Mouse (Mus musculus) left cerebral cortex, adult 8-10 months (tissue): ENCODE measurements around the gene Doc2g. TPM values are rescaled to one million over a fixed set of nuclear protein-coding genes. Genes with fewer than 3 reads are reported as not detected.
"Not testable (repeated sequence)": the region's sequence is repeated elsewhere in the genome, so short reads cannot be mapped to it uniquely, and the experiment has no call there.

Experiments
- DNase-seq, 2 experiments: peaks; one replicate each; pipeline ENCODE4 v3.0.0; 2022; ENCODE audit warnings: low spot score in 2 of 2
- total RNA-seq, 4 experiments: library from RNA; stranded (reverse); gene quantifications; 2 replicates each; pipeline ENCODE4 v1.2.4; 2022

The Doc2g gene
- total RNA-seq, 4 experiments from 2014 or later: 3.9 to 11.7 (median 4.1) TPM

DNA sequence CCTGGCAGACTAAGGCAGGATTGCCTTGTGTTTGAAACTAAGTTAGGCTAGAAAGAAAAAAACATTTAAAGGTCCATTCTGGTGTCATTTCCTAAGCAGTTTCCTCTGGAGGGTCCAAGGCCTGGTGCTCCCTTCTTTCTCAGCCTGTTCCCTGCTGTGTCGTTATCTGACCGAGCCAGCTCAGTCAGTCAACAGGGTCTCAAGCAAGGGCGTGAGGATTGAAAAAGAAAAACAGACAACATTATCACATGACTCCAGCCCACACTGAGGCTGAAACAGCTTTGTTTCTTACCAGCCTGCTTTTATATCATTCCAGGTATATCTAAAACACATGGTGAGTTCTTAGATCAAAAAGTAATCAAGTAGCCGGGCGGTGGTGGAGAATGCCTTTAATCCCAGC lies 12.5 kb downstream of the Doc2g start:
- DNase-seq: no peak

- DNase-seq: no peak
Measured at GRCm38 (mm10) chr19:4017921-4018587, 14.9 kb downstream of the Doc2g start.

DNA sequence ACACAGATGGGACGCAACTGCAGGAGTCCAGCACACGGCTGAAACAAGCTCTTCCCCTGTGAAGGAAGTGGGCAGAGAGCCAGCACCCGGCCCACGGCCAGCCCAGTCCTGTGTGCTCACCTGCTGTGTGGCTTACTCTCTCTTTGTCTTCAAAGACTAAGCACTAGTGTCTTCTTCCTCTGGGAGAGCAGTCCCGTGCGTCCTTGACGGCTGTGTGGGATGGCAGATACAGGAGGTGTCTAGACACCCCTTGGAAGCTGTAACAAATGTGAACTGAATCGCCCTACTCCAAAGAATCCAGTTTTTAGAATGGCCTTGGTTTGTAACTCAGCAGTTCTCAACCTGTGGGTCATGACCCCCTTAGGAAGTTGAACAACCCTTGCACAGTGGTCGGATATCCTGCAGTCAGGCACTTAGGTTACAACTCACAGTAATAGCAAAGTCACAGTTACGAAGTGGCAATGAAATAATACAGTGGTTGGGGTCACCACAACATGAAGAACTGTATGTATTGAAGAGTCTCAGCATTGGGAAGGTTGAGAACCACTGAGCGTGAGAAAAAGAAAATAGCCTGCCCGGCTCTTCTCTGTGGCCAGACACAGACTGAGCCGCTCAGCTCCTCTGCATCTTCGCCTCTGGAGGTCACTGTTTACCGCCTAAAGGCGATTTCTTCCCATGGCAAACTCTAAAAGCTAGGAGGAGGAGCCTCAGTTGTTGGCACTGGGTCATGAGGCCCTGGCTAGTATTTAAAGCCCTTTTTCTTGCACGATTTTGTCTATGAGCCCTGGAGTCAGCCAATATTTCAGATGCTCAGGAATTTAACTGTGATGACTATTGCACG lies 15.8 kb downstream of the Doc2g start:
- peak; percentile 46 to 68 for DNase-seq

DNA sequence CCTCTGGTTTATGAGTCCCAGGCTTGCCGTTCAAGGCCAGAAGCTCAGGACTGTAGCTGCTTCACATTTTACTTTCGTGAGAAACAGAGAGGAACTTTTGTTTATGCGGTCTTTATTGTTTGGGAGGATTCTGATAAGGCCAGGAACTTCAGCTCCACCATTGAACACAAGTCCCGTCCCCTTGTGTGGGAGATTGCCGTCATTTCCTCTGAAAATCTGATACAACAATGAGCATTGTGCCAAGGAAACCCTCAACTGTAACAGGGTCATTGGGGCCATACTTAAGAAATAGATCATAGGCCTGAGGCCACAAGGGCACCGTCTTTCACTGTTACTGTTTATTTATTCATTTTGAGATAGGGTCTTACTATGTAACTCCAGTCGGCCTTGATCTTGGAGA lies 20.1 kb downstream of the Doc2g start:
- DNase-seq: no peak

- no peak for DNase-seq
Measured at GRCm38 (mm10) chr19:4027576-4027975, 24.5 kb downstream of the Doc2g start.

GRCm38 (mm10) chr19:4032668-4033067 lies 29.6 kb downstream of the Doc2g start:
- no peak for DNase-seq

- no peak for DNase-seq
Measured at GRCm38 (mm10) chr19:4033298-4033697, 30.2 kb downstream of the Doc2g start.

- no peak for DNase-seq
Measured at GRCm38 (mm10) chr19:4033742-4034141, 30.6 kb downstream of the Doc2g start.

DNA sequence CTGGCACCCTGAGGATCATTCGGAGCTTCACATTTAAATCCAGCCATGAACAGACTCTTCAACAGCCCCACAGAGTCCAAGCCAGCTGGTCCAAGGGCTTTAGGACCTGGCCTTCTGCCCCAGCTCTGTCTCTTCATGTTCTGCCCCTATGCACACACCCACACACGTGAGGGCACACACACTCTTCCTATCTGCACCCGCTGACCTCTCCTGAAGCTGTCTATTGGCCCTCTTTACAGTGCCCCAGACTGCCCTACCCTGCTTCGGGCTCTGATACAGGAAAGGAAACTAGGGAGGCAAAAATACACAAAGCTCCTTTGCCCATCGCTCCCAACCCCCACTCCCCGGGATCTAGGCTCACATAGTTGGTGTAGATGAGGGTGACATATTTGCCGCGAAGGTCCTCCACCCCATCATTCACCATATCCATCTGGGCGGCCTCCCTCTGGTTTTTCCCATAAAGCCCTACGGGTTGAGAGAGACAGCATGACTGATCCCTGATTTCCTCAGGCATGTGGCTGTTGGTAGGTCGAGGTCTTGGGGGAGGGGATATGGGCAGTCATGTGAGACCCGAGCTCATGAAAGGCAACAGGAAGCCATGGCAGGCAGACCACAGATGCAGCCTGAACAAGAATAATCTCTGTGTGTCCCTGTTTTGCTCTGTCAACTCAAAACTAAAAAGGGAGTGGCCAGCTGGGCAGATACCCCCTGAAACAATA lies 33.4 kb downstream of the Doc2g start:
- DNase-seq: no peak

- DNase-seq: not testable (repeated sequence)
Measured at GRCm38 (mm10) chr19:4037154-4037787, 34.2 kb downstream of the Doc2g start.

DNA sequence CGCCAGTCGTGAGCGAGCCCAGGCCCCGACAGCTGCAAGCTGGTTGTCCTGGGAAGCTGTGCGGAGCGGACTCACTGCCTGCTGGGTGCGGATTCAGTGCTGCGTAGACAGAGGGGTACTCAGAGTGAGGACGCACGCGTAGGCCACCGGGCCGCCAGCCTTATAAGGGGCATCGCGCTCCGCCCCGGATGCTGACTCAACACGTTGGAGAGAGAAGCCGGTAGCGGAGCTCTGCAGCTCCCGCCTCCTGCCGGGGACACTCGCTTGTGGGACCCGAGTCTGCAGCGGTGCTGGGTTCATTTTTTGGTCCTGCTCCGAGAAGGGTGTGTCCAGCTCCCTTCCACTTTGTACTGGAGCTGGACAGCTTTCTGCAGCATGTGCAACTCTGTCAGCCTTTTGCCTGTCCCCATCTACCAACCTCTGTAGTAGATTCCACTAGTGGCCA lies 34.7 kb downstream of the Doc2g start, which contains the start of gene Gstp1:
Gene Gstp1 (minus strand): TSS at position 198 of the 445 bp plus-strand sequence.
- peak; percentile 84 to 85 for DNase-seq

GRCm38 (mm10) chr19:4040941-4041340 lies 37.8 kb downstream of the Doc2g start:
- DNase-seq: not testable (repeated sequence)

GRCm38 (mm10) chr19:4041500-4041899 lies 38.4 kb downstream of the Doc2g start:
- not testable (repeated sequence) for DNase-seq

GRCm38 (mm10) chr19:4042124-4042523 lies 39.0 kb downstream of the Doc2g start:
- no peak for DNase-seq

DNA sequence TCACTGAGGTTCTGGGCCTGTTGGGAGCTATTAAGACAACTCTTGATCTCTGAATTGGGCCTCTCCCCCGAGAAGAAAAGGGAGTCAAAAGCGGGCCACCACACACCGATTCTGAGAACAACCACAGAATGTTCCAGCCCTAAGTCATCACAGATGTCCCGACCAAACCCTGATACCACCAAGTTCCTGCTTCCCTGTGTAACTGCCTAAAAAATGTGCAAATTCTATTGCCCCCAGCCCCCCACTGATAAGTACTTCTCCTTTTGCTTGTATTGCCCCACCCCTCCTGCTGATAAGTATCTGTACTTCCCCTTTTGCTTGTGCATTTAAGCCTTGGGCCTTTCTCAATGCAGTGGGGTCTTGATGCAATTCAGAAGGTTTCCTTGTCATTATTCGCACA lies 41.0 kb downstream of the Doc2g start:
- not testable (repeated sequence) for DNase-seq

- peak; percentile 63 to 84 for DNase-seq
Measured at GRCm38 (mm10) chr19:4045966-4046865, 43.1 kb downstream of the Doc2g start, which contains the start of gene Gstp2. Gene Gstp2 (minus strand): TSS chr19:4046023.

DNA sequence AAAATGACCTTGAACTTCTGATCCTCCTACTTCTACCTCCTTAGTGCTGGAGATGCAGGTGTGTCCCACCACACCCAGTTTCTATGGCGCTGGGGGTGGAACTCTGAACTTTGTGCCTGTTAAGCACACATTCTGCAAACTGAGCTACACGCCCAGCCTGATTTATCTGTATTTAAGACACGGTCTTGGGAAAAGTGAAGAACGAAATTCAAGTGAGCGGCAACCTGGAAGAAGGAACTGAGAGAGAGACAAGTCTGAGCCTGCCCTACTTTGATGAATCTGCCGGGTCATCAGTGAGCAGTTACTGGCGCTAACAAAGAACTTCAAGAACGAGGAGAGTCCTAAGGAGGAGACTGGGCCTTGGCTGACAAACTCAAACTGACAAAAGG lies 43.7 kb downstream of the Doc2g start:
- DNase-seq: no peak

GRCm38 (mm10) chr19:4047859-4048258 lies 44.7 kb downstream of the Doc2g start:
- DNase-seq: peak; percentile 25 to 40

GRCm38 (mm10) chr19:4049069-4049468 lies 46.0 kb downstream of the Doc2g start:
- DNase-seq: not testable (repeated sequence)

DNA sequence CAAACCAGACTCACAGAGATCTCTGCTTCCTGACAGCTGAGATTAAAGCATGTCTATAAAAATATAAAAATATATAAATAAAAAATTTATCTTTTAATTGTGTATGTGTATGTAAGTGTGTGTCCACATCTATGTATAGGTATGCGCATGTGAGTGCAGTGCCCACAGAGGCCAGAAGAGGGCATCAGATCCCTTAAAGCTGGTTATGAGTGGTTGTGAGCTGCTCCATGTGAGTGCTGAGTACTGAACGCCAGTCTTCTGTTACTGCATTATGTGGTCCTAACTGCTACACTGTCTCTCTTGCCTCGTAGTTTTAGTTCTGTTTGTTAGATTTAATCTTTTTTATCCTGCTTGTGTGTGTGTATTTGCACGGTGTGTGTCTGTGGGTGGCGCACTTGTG lies 47.9 kb downstream of the Doc2g start:
- no peak for DNase-seq
